Mouse (Mus musculus) megakaryocyte-erythroid progenitor cell, adult 5-6 weeks (primary cell): ENCODE data around the gene Rtn4rl2. TPM values are rescaled to one million over a fixed set of nuclear protein-coding genes. Genes with fewer than 3 reads are reported as not detected.

Experiments used
- ATAC-seq: replicated peaks from 2 replicates; pipeline ENCODE4 v1.8.0; 2016; ENCODE audit warnings: mild to moderate bottlenecking, inconsistent platforms; ENCODE audit not compliant: severe bottlenecking, poor library complexity, low FRiP score, low TSS enrichment
- total RNA-seq, 2 experiments: library from RNA; stranded (forward) in 1 of 2; stranded (reverse) in 1 of 2; fragments of 200-1000, 215-1000 nt in 1 of 2; fragments of >200 nt in 1 of 2; fragmentation: Nextera tagmentation in 1 of 2; gene quantifications; 2 replicates each; pipeline ENCODE4 v1.2.3; 2014 to 2017

Rtn4rl2 gene
- total RNA-seq, 2 experiments from 2014 or later, result not detected

GRCm38 (mm10) chr2:84855732-84856131 lies 30.8 kb downstream of the Rtn4rl2 start:
- peak; percentile 83 for ATAC-seq

GRCm38 (mm10) chr2:84851130-84852040 lies 35.1 kb downstream of the Rtn4rl2 start:
- ATAC-seq, result no peak

- no peak for ATAC-seq
Observed at GRCm38 (mm10) chr2:84850407-84851129, 35.9 kb downstream of the Rtn4rl2 start.

DNA sequence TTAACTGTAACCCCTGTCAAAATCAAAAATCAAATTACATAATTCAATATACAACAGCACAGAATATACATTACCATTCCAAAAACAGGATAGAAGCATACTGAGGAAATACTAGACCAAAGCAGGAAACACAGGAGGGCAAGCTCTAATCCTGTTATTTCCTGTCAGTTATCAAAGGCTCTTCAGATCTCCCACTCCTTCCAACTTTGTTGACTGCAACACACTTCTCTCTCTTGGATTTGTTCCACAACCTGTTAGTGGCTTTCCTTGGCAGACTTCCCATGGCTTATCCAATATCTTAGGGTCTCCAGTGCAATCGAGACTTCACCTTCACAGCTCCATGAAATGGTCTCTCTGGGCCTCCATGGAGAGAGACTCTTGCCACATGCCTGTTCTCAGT lies 41.3 kb downstream of the Rtn4rl2 start:
- no peak for ATAC-seq

DNA sequence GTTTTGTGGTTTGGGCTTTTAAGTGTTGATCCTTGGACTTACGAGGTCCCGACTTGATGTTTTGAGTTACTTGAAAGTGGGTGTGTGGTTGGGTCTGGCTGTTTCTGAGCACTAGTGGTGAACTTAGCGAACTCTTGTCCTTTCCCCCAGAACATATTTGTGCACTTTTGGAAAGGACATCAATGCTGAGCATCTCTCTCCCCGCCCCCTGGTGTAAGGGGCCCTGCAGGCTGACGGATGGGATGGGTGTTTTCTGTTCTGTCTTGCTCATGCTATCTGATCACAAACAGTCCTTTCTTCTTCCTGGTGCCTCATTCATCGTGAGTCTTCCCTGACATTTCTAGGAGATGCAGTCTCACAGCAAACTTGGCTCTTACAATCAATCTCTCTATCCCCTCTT lies 42.9 kb downstream of the Rtn4rl2 start:
- ATAC-seq, result no peak

DNA sequence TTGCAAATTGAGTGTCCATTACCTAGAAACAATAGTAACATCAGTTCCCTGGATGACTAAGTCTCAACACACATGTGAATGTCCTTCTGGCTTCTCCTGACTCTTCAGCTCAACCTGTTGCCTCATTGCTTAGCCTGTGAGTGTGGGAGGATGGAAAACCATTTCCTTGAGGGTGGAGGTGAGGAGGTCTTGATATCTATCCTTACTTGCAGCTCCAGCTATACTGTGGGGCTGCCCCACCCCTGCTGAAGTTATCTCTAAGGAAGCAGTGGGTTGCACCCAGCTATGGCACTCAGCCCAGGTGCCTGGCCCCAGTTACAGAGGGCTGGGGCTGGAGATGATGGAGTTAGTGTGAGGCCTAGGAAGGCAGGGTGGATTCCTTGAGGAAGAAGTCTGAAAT lies 44.6 kb downstream of the Rtn4rl2 start:
- peak; percentile 88 for ATAC-seq

DNA sequence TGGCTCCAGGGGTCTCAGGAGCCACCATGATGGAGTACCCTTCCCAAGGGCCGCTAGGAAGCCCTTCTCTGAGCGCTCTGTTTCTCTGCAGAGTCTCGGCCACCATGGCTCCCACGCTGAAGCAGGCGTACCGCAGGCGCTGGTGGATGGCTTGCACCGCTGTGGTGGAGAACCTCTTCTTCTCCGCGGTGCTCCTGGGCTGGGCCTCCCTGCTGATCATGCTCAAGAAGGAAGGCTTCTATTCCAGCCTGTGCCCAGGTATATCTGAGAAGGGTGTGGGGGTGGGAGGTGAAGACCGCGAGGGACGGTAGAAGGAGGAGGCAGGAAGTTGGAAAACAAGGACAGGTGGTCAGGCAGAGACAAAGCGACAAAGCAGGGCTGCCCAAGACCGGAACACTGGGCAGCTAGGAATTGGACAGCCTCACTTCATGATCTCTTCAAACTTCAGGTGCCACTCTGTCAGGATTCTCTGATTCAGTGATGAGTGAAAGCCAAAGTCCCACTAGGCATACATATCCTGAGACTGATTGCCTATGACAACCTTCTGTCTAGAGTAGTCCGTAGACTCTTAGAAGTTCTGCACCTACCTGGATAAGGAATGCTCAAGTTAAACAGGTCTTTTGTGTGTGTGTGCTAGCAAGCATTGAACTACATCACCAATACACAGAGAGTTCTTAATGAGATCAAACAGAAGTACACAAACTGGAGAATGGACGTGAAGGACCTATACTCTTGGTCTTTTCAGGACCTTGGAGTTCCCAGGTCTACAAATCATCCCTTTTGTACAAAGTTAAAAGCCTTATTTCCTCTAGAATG lies 45.6 kb downstream of the Rtn4rl2 start:
- ATAC-seq, result peak; percentile 17; the same call in 1 of the 2 replicates

DNA sequence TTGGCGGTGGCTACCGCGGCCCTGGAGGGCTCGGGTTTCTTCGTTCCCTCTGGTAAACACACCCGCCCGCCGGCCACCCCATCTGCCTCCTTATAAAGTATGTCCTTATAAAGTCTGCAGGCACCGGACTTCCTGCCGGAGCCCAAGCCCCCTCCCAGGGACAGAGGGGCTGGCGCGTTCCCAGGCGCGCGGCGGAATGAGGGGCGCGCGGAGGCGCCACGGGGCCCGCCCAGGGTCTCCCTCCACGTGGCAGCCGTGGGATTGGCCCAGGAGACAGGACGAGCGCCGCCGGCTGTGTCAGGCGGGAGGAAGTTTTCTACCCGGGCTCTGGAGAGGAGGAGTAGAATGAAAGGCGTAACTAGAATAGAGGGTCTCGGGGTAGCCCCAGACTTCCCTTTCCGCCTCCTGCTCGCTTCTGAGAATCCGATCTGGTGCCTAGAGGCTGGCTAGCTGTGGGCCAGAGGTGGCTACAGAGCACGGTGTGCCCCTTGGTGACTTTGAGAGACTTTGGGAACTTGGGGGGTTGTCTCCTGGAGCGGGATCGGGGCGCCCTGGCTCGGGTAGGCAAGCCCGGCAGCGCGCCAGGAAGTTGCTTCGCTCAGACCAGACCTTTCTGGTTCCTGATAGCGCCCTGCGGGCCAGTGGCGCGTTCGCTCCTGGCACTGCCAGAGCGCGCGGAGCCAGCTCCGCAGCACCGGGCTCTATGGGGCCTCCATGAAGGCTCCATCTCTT lies 46.3 kb downstream of the Rtn4rl2 start:
- peak; percentile 53 for ATAC-seq

- ATAC-seq, result 0 out of 2 replicates have a peak, but pooled peaks have one; percentile 12
Observed at GRCm38 (mm10) chr2:84838993-84839980, 47.2 kb downstream of the Rtn4rl2 start.

- ATAC-seq, result no peak
Observed at GRCm38 (mm10) chr2:84838593-84838949, 47.9 kb downstream of the Rtn4rl2 start, which contains the start of gene Slc43a1. Gene Slc43a1, plus strand, starts transcription at chr2:84838850.

GRCm38 (mm10) chr2:84837817-84838592 lies 48.5 kb downstream of the Rtn4rl2 start:
- no peak for ATAC-seq

GRCm38 (mm10) chr2:84837107-84837506 lies 49.4 kb downstream of the Rtn4rl2 start:
- no peak for ATAC-seq

GRCm38 (mm10) chr2:84831666-84832391 lies 54.7 kb downstream of the Rtn4rl2 start:
- ATAC-seq, result peak; percentile 51

DNA sequence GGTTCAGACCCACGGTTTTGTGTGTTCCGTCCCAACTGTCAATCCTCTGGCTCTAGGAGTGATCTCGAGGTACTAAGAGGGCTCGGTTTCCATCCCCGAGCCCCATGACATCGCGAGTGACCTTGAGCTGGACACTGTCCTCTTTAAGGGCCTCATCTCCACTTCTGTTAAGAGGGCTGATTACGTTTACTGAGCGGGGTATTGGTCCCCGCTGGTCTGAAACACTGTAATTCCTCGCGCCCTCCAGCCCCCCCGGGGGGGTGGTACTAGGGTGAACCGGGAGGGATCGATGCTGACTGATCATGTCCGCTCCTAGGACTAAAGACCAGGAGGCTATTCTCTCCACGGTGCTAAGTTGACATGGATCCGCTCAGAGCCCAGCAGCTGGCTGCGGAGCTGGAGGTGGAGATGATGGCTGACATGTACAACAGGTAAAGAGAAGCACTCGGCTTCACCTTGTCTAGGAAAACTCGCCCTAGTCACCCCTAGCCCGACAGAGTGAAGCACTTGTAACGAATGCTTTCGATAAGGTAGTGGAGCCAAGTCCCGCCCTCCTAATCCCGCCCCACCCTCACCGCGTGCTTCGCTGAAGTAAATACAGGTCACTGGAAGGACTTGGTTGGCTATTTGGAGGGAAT lies 59.1 kb downstream of the Rtn4rl2 start:
- peak; percentile 64 for ATAC-seq

GRCm38 (mm10) chr2:84826488-84827282 lies 59.8 kb downstream of the Rtn4rl2 start, which contains the start of gene Timm10:
Gene Timm10, plus strand, starts transcription at chr2:84826997.
- peak; percentile 85 for ATAC-seq
